Mouse (Mus musculus) neural tube, embryonic 10.5 days (tissue): ENCODE measurements around the gene Vti1a.

Experiments
- DNase-seq: peaks from one replicate; pipeline ENCODE4 v3.0.0-alpha.2; 2017; ENCODE audit warnings: low spot score; ENCODE audit errors: extremely low spot score

Vti1a gene

DNA sequence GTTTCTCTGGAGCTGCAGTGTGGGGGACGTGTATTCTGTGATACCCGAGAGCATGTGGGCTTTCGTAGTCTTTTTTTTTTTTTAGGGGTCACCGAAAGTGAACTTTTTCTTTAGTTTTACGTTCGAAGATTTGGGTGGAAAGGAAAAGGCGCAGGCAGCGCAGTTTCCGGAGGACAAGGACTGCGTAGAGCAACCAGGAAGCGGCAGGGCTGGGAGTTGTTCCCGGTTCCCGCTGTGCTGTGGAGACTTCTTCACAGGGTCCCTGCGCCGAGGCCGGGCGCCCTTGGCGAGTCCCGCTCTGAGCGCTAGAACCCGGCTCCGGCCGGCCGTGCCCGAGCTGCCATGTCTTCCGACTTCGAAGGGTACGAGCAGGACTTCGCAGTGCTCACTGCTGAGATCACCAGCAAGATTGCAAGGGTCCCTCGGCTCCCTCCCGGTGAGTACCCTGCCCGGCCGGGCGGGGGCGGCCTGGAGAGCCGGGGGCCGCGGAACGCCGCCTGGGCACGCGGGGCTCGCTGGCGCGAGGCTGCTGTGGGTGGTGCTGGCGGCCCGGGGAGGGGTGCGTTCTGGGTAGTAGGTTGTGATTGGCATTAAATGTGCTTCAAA, at the start of gene Vti1a:
Vti1a (plus strand) TSS at position 187 of the 606 bp plus-strand sequence.
- peak; percentile 90 for DNase-seq

DNA sequence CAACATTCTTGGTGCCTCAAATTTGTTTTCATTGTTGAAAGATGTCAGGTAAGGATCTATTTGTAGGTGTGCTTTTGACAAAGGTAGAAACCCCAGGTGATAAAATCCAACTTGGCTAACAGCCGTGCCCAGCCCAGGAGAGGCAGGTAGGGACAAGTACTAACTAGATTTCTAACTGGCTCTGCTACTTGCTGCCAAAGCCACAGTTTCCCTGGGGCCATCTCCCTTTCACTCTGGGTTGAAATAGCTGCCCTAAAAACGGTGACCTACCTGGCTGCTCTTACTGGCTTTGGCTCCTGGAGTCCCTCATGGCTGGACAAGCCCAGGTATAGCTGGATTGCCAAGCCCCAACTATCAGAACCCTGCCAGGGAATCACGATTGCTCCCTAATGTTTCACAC, 49.3 kb upstream of the Vti1a start:
- DNase-seq = no peak

DNA sequence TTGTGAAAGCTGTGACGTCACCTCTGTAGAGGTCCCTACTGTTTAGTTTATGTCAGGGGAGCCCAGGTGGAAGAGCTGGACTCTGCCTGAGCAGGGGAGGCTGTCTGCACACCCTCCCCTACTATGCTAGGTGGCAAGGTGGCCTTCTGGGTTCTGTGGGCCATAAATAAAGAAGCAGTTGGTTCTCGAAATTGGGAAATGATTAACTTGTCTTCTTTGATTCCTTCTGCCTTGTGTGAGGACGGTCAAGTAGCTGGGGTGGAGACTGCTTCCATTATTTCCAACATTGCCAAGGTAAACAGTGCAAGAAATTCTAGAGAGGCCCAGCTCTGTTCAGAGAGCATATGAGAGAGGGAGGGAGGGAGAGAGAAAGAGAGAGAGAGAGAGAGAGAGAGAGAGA, 47.9 kb upstream of the Vti1a start:
- no peak for DNase-seq

DNA sequence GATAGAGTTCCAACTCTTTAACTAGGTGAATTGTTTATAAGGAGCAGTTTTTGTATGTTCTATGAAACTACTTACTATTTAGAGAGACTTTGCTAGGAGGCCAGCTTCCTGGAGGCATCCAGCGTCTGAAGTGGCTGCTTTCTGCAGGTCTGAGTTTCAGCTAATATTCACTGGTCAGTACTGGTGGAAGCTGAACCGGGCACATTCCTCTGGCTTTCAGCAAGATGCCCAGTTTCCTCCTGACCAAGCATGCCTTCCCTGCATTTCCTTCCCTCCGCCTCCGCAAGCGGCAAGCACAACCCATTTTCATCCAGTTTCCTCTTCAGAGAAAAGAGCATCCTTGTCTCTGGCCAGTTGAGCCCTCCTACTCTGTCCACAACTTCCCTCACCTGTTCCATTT, 47.0 kb upstream of the Vti1a start:
- DNase-seq = no peak

DNA sequence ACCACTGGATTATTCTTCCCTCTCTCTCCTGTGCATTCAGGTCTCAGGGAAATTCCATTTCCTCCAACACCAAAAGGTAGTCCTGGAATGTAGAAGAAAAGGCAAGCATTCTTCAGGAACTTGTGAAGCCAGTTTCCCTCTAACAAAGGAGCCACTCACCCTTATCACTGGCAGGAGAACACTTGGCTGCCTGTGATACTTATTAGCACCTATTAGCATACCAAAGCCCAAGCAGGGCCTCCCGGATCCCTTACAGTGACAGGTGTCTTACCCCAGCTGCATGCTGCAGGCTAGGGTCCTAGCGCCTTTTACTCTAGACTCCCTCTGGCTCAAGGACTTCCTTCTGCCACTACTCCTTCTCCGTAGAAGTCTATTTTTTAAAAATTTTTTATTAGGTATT, 44.6 kb upstream of the Vti1a start:
- no peak for DNase-seq

DNA sequence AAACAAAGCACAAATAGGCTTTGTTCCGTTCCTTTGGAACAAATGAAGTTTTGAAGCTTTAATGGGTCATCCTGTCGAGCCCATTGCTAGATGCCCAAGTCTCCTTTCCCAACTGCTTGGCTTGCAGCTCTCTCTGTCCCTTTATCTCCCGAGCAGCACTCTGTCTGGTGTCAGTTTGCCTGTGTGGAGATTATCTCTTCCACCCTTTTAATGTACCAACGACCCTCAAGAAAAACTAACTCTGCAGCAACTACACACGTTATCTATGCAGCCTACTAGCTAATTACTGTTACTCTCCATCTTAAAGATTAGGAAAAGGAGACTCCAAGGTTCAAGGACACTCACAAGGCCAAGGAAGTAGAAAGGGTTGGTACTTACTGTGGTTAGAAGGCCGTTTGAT, 42.8 kb upstream of the Vti1a start:
- DNase-seq = no peak

DNA sequence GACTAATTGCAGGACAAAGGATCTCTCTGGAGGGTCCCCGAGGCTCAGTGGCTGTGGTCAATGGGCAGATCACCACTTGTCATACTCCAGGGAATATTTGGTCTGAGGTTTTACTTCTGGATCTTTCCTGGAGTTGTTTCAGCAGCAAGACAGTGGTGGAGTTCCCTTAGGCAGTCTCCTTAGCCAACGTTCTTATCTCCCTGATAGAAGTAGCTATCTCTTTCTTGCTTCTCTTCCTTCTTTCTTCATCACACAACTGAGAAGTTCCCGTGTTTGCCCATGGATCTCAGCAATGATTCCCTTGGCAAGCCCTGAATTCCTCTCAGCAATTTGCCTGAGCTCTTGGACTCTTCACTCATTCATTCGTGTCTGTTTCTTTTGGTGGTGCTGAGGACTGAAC, 40.0 kb upstream of the Vti1a start:
- no peak for DNase-seq

DNA sequence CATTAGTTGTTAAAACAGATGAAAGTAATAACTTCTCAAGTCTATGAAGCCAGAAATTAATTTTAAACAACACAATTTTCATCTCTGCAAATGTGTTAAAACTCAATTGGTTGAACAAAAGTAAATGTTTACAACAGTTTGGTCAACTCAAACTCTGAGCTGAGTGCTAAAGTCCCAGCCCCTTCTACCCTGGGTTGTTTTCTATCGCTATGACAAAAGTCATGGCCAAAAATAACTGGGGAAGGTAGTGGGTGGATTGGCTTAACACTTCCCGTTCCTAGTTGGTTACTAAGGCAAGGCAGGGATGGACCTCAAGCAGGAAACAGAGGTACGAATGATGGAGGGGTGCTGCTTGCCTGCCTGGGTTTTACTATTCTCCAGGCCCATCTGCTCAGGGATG, 39.3 kb upstream of the Vti1a start:
- no peak for DNase-seq

DNA sequence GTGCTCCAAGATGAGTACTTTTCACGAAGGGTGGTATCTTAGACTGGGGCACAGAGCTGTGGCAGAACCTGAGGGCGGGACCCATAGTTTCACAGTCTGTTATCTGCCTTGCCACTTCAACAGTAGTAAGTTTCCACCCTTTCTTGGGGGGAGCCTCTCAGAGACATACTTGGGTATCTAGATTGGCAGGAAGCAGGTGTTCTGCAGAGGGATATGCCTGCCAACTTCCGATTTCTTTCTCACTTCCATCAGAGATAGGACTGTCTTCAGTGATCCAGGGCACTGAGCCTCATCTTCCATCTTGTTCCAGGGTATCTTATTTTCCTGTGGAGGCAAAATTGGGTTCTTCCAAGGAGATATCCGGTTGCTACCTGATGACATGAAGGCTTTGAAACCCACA, 32.0 kb upstream of the Vti1a start:
- no peak for DNase-seq

DNA sequence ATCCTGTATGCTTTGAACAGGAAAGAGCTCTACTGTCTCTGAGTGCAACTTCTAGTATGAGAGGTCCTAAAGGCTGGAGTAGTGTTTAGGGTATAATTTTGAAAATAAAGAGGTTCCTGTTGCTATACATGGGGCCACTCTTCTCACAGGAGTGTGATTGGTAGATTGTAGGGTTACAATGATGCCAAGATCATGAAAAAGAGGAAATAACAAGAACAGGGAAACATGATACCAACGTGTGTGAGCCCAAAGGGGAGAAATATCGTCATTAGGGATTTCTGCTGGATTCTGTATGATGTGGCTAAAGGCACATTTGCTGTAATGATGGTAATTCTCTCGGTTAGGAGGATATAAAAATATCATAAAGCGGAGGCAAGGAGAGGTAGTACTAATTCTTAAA, 30.1 kb upstream of the Vti1a start:
- DNase-seq = no peak

DNA sequence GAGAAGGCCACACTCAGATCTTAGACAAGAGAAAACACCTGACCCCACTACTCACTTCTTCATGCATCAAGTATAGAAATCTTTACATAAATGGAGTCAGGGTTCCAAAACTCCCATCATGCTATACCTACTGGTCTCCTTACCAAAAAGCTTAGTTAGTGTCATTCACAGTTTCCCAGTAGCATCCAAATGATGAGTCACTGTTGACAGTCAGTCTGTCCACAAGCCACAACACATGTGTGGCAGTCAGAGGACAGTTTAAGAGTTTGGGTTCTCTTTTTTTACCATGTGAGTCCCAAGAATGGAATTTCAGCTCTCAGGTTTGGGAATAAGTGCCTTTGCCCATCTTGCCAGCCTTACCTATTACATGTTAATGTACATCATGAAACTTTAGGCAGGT, 27.1 kb upstream of the Vti1a start:
- DNase-seq = no peak

DNA sequence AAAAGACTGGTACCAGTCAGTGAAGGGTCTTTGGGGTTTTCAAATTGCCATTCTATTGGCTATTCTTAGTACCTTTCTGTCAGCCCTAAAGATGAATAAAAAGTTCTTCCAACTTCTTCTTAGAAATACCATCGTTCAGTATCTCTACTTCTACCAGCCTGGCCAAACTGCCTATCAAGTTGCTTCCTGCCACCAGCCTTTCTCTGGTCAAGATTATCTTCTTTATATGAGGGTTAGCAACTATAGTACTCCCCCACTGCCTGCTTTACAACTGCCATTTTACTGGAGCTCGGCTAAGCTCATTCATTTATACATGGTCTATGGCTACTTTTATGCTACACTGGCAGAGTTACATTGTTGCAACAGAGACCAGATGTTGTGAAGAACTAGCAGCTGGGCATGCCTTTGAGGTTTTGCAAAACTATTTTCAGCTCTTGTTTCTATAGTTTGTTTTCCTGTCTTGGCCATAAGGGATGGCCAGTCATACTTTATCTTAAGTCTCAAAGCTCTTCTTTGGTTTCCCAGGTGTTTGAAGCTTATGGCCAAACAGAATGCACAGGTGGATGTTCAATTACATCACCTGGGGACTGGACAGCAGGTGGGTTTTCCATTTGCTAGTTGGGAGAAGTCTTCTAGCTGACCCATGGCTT, 25.3 kb upstream of the Vti1a start:
- DNase-seq = no peak

DNA sequence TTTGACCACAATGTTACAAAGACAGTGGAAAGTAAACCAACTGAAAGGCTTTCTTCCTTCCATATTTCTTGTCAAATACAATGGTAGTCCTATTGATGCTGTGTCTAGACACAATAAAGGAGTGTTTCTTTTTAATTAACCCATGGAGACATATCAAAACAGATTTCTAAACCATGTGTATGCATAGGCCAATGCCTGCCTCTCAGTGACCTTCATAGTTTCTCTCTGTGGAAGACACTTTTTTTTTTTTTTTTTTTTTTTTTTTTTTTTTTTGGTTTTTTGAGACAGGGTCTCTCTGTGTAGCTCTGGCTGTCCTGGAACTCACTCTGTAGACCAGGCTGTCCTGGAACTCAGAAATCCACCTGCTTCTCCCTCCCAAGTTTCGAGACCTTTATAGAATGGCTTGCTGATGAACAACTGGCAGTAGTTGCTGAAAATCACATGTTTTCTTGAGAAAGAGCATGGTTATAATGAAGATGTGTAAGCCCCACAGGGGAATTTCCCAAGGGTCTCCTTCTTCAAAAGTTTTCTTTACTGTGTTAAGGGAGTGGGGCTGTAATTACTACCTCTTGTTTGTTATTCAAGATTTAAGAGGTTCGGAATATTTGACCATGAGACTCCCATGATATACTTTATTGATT, 23.8 kb upstream of the Vti1a start:
- DNase-seq = no peak

DNA sequence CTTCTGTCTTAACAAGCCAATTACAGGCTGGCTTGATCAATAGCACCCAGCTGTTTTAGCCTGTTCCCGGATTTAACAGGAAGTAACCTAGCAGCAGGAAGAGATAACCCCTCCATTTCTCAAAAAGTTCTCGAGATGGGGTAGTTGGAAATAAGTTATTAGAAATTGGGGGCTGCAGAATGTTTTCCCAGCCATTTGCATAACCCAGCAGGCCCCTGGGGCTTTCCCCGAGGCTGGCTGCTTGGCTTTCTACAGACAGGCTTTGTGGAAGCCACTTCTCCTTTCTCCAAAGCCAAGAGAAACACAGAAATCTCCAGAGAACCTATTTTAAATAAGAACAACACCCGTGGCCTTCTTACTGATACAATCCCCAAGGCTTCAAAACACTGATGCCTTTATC, 22.9 kb upstream of the Vti1a start:
- DNase-seq = no peak

DNA sequence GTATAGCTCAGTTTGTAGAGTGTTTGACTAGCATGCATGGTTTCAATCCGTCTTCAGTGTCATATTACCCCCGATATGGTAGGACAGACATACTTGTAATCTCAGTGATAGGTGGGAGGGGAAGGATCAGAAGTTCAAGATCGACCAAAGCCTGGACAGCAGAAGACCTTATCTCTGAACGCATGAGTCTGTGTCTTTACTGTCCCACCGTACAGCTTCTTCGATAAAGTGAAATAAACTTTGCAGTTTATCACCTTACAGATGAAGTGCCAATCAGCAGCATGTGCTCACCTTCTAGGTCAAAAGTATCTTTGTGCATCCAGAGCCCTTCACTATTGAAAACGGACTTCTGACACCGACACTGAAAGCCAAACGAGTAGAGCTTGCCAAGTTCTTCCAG, 21.0 kb upstream of the Vti1a start:
- DNase-seq = no peak

DNA sequence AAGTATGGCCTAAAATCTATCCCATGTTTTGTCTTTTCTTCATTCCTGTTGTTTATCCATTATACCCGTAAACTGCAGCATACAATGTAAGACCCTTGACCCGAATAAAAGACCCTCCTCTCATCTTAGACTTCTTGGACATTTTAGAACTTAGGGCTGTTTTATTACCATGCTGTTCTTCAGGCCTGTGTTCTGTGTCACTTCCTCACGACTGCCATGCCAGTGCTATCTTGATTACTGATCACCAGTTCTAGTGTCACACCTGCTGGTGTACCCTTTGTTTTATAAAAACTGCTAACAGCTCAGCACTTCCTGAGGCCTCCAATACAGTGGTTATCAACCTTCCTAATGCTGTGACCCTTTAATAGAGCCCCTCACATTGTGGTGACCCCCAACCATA, 20.5 kb upstream of the Vti1a start:
- no peak for DNase-seq

DNA sequence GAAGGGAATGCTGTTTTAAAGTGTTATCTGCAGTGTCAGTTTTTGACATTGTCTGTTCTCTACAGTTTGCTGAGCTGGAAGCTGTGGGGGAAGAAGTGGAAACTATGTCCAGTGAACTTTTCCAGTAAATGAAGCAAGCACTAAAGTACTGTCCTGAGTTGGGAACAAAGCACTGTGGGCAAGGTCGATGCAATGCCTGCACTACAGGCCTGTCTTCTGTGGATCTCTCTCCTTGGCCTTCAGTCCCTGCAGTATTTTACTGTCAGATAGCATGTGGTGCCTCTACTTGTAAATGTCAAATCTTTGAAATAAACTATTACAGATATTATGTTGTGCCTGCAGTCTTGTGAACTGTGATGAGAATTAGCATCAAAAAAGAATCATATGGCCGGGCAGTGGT, 19.8 kb upstream of the Vti1a start:
- no peak for DNase-seq

DNA sequence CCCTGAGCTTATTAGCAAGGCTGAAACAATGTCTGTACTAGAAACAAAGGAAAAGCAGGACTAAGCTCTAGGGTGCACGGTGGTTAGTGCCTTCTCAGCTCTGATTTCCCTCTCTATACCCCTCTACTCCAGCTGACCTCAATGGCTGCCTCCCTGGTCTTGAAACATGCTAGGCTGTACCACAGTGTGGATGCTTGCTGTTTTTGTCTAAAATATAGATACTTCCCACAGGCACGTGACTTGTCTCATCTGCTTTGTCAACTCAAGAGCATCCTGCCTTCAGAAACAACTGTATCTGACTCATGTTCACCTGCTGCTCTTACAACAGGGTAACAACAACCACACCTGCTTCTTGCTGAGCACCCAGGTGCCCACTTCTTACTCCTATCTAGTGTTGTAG, 18.6 kb upstream of the Vti1a start:
- DNase-seq = no peak

DNA sequence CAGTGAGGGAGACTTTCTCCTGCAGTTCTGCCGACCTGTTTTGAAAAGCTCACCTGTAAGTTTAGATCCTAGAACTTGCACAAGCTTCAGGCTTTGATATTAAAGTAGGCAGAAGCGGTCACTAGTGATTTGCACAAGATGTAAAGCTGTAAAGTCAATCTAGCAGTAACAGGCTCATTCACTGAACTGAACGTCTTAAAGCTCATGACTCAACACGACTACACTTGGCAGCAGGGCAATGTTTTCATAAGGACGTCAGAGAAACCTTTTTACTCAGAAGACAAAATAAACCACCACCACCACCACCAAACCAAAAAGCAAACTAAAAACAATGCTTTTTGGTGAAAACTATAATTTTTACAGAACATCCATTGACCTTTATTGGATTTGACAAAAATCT, 18.1 kb upstream of the Vti1a start:
- DNase-seq = no peak

DNA sequence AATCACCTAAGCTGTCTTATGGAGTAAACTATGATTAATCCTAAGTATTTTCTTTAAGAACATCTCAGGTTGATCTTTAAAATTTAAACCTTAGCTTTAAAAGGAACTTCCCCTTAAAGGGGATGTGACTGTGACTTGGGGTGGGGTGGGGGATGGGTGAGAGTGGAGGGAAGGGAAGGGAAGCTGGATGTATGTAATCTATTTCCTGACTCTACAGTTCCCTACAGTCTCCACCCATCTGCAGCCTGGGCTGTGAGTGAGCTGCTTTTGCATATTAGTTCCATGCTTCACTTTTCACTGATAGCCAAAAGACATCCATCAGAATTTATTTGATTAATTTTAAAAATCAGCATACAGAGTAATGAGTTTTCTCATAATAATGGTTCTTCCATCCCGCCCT, 16.7 kb upstream of the Vti1a start:
- no peak for DNase-seq

DNA sequence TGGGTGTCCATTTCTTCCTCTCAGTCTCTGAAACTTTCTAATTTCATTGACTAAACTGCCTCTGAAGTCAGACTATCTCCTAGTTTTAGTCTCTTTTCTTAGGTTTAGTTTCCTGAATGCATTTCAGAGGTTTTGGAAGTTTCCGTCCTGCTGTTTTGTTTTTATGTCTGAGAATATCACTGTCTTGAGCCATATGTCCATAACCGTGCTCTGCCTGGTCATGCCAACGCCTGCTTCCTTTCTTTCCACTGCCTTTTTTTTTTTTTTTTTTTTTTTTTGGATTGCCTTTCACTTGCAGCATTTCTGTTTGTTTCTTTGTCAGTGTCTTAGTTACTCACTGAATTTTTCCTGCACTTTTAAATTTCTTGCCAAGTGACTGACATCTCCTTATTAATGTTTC, 15.6 kb upstream of the Vti1a start:
- no peak for DNase-seq

DNA sequence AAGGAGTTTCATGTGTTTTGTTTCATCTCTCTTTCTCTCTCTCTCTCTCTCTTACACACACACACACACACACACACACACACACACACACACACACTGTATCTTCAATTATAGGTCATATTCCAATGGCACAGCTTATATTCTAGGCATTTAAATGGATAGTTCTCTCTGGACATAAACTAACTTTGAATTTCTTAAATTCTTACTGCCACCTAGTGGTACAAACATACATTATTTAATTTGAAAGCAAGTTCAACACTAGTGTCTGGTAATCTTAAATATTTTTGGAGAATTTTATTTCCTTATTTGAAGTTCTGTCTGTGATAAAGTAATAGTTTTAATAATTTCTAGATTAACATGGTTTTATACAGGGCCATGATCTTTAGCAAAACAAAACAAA, 11.1 kb upstream of the Vti1a start:
- no peak for DNase-seq

DNA sequence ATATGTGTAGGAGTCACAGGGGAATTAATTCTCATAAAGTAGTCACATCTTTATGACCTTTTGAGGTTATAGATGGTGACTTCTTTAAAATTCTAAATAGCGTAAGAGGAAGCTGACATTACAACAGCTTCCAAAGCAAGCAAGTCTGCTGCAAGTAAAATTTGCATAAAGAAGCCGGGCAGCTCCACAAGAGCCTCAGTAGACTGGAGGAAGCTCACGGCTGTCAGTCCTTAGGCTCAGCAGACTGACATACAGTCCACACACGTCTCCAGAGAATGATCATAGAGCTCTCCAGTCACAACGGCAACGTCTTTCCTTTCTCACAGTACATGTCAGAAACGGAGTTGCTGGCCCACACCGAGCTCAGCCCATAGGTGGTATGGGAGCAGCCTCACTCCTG, 4.2 kb upstream of the Vti1a start:
- DNase-seq = no peak
